8 mouse cellular contexts compared by ENCODE assay signal in the genomic region with DNA sequence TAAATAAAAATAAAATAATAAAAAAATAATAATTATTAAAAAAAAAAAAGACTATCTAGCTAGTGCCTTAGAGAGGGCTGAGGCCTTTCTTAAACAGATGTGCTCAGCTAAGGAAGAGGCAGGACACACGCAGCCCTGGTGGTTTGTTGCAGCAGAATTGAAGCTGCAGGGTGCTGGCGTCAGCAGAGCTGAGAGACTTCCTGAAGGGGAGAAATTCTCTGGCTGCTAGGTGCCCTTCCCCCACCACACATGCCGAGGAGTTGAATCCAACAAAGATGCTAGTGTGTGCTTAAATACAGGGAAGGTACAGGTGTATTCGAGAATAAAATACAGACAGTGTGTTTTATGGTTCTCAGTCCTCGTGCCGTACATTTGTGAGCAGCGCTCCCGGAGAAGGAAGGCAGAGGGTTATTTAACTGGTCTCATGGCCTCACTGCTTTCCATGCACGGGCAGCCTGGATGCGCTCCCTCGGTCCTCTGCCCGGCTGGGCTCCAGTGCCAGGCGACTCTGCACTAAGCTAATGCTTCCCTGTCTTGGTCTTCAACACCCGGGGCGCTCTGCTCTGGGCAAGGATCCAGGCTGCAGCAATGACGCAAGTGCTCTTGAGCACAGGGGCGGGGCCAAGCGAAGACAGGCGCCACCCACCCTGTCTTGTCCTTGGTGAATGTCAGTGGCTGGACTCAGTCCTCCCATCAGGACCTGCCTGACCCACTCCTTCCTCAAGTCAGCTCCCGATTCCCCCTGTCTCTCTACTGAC. TPM values are rescaled to one million over a fixed set of nuclear protein-coding genes. Genes with fewer than 3 reads are reported as not detected.
DNase-seq lines count a peak whose midpoint lies in the region; ATAC-seq and TF ChIP-seq lines count a peak whose summit lies in the region.

No protein-coding gene starts in this region.

- peak; percentile 79 for ATAC-seq in forebrain, embryonic 13.5 days
- peak; percentile 78 for ATAC-seq in neural tube, embryonic 13.5 days (ENCODE audit: low read depth)

- intact Hi-C loops in heart, postnatal 10 days (cut with DNase I), result no loop called here

- no peaks in the 10 kb centered on the region for H3K9me3 ChIP-seq in E14TG2a.4 (ENCODE audit: low read length)
- no peaks in the 10 kb centered on the region for H3K9me3 ChIP-seq in forebrain, embryonic 13.5 days (replicated peaks)
- no peaks in the 10 kb centered on the region for H3K9me3 ChIP-seq in neural tube, embryonic 13.5 days

- TF ChIP-seq CTCF in E14TG2a.4 (conservative IDR thresholded peaks at IDR 0.05; ENCODE audit: low read length), result no peak

- H3K4me3 ChIP-seq in E14TG2a.4 (replicated peaks; ENCODE audit: low read length), result peak overlapping the region; percentile 70
- H3K4me3 ChIP-seq in forebrain, embryonic 13.5 days, result peak overlapping the region; percentile 39
- peak overlapping the region; percentile 33 for H3K4me3 ChIP-seq in neural tube, embryonic 13.5 days

- WGBS in forebrain, embryonic 13.5 days, result under 1% methylated on average over 20 of the region's 20 CpGs
- under 1% methylated on average over 20 of the region's 20 CpGs for WGBS in neural tube, embryonic 13.5 days

- peaks cover 18% of the 10 kb centered on the region for H3K4me1 ChIP-seq in E14TG2a.4 (replicated peaks; ENCODE audit: low read depth, low read length)
- H3K4me1 ChIP-seq in forebrain, embryonic 13.5 days, result peaks cover 34% of the 10 kb centered on the region
- peaks cover 38% of the 10 kb centered on the region for H3K4me1 ChIP-seq in neural tube, embryonic 13.5 days (replicated peaks)

- peak overlapping the region; percentile 59 for H3K9ac ChIP-seq in forebrain, embryonic 13.5 days
- peak overlapping the region; percentile 63 for H3K9ac ChIP-seq in neural tube, embryonic 13.5 days

- H3K27ac ChIP-seq in forebrain, embryonic 13.5 days, result peak overlapping the region; percentile 88
- peak overlapping the region; percentile 74 for H3K27ac ChIP-seq in neural tube, embryonic 13.5 days (replicated peaks)

- DNase-seq in c-Kit-positive CD71-positive TER-119-negative erythroid progenitor cells, embryonic 14.5 days (ENCODE audit: low read depth), result peak; percentile 11
- peak; percentile 82 to 91 for DNase-seq in heart, postnatal 10 days
- peak; percentile 83 to 90 for DNase-seq in kidney, postnatal 4 days
- peak; percentile 66 to 76 for DNase-seq in lung, adult 18-20 months
- peak; percentile 64 to 65 for DNase-seq in thymus, postnatal 10 days (ENCODE audit: low spot score in 2 of 2)

- H3K36me3 ChIP-seq in E14TG2a.4 (ENCODE audit: insufficient read depth, low read length), result no peaks in the 10 kb centered on the region
- H3K36me3 ChIP-seq in forebrain, embryonic 13.5 days (ENCODE audit: poor library complexity, severe bottlenecking), result no peaks in the 10 kb centered on the region
- no peaks in the 10 kb centered on the region for H3K36me3 ChIP-seq in neural tube, embryonic 13.5 days

- peaks cover 45% of the 10 kb centered on the region for H3K27me3 ChIP-seq in E14TG2a.4 (ENCODE audit: insufficient read depth, low read length)
- peaks cover 11% of the 10 kb centered on the region; the same call in 1 of the 2 replicates for H3K27me3 ChIP-seq in forebrain, embryonic 13.5 days
- H3K27me3 ChIP-seq in neural tube, embryonic 13.5 days, result peaks cover 61% of the 10 kb centered on the region

- H3K4me2 ChIP-seq in forebrain, embryonic 13.5 days, result peak overlapping the region; percentile 65
- H3K4me2 ChIP-seq in neural tube, embryonic 13.5 days, result peak overlapping the region; percentile 55

RNA-seq across cellular contexts. Expression of gene Pde10a, which starts 19.3 kb away (rescaled TPM):
- polyA plus RNA-seq in forebrain, embryonic 13.5 days (2015; fragmentation: Nextera tagmentation; extraction: Ambion mirVana), result 13.1 and 13.4 TPM in 2 replicates
- total RNA-seq in heart, postnatal 10 days (2021), result 1 to 10 TPM; 5.0 to 7.7 TPM
- 10.7 and 13.3 TPM in 2 replicates for polyA plus RNA-seq in neural tube, embryonic 13.5 days (2015; fragmentation: Nextera tagmentation; extraction: Ambion mirVana)

Comparison
In these comparisons a context has a peak if more than half of its experiments do, and no peak if none do; other contexts are left out.
1. Peak in every context shown above with its lines: DNase-seq, ATAC-seq, H3K4me3 ChIP-seq and H3K27ac ChIP-seq.
2. DNase-seq: peak in every context shown above with its lines; median percentile 86 in heart, postnatal 10 days; 86 in kidney, postnatal 4 days; 71 in lung, adult 18-20 months; 64 in thymus, postnatal 10 days; 11 in c-Kit-positive CD71-positive TER-119-negative erythroid progenitor cells, embryonic 14.5 days.